ENCODE assay signal across 16 mouse cellular contexts in the genomic region with DNA sequence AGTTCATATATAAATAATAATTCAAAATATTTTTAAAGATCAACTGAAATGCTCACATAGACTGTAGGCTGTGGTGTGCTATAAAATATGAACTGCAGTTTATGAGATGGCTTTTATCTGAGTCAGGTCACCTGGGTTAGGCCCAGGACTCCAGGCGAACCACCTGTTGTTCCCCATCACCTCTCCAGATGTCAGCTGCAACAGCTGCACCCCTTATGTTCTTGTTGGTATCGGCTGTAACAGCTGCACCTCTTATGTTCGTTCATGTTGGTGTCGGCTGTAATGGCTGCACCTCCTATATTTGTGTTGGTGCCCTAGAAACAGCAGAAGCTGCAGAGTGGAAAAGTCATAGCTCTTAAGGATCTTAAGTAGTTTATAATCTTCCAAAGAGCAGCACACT. TPM values are rescaled to one million over a fixed set of nuclear protein-coding genes. Genes with fewer than 3 reads are reported as not detected.
"Had no signal": no experiment of that assay in that cellular context is flagged by ENCODE, and none has a peak within 500 bp of the region (broad histone marks: within the 10 kb centered on the region; RNA-seq: fewer than 3 reads in every experiment).

No protein-coding gene starts in this region.

- H3K4me3 ChIP-seq: intestine, embryonic 15.5 days; kidney, embryonic 15.5 days; liver, embryonic 13.5 days; lung, embryonic 15.5 days; neural tube, embryonic 12.5 days had no signal

- DNase-seq: kidney, adult 2 months; kidney, postnatal 14 days; liver; liver, embryonic 13.5 days; liver, postnatal 0 days; lung, postnatal 14 days; midbrain, embryonic 14.5 days; retina, postnatal 1 day; right cerebral cortex, postnatal 4 days; thymus, postnatal 14 days had no signal

- H3K9ac ChIP-seq: intestine, embryonic 15.5 days; kidney, embryonic 15.5 days; liver, embryonic 13.5 days; liver, postnatal 0 days; lung, embryonic 15.5 days; neural tube, embryonic 12.5 days had no signal

- H3K27ac ChIP-seq: intestine, embryonic 15.5 days; kidney, embryonic 15.5 days; liver, embryonic 13.5 days; lung, embryonic 15.5 days; neural tube, embryonic 12.5 days had no signal

- ATAC-seq: intestine, embryonic 15.5 days; liver, postnatal 0 days had no signal

- H3K36me3 ChIP-seq: intestine, embryonic 15.5 days; kidney, embryonic 15.5 days; liver, embryonic 13.5 days; lung, embryonic 15.5 days; neural tube, embryonic 12.5 days had no signal

- H3K27me3 ChIP-seq: intestine, embryonic 15.5 days; kidney, embryonic 15.5 days; liver, embryonic 13.5 days; lung, embryonic 15.5 days; neural tube, embryonic 12.5 days had no signal

- H3K9me3 ChIP-seq: intestine, embryonic 15.5 days; kidney, embryonic 15.5 days; liver, embryonic 13.5 days; lung, embryonic 15.5 days; neural tube, embryonic 12.5 days had no signal

- H3K4me1 ChIP-seq: liver, embryonic 13.5 days had no signal

- H3K4me2 ChIP-seq: intestine, embryonic 15.5 days; kidney, embryonic 15.5 days; liver, embryonic 13.5 days; lung, embryonic 15.5 days; neural tube, embryonic 12.5 days had no signal

RNA-seq across cellular contexts. Expression of a gene that starts 12.1 kb away (rescaled TPM):
- total RNA-seq: neutrophil, adult 5-6 weeks had no signal
- polyA plus RNA-seq: midbrain, embryonic 14.5 days; spleen, adult 2 months had no signal
